Mouse (Mus musculus) cerebellum, adult 11-12 months (tissue): ENCODE measurements around the gene Arhgap6.

ENCODE experiments used
- DNase-seq: peaks from one replicate; pipeline ENCODE4 v3.0.0; 2022

Arhgap6 gene

DNA sequence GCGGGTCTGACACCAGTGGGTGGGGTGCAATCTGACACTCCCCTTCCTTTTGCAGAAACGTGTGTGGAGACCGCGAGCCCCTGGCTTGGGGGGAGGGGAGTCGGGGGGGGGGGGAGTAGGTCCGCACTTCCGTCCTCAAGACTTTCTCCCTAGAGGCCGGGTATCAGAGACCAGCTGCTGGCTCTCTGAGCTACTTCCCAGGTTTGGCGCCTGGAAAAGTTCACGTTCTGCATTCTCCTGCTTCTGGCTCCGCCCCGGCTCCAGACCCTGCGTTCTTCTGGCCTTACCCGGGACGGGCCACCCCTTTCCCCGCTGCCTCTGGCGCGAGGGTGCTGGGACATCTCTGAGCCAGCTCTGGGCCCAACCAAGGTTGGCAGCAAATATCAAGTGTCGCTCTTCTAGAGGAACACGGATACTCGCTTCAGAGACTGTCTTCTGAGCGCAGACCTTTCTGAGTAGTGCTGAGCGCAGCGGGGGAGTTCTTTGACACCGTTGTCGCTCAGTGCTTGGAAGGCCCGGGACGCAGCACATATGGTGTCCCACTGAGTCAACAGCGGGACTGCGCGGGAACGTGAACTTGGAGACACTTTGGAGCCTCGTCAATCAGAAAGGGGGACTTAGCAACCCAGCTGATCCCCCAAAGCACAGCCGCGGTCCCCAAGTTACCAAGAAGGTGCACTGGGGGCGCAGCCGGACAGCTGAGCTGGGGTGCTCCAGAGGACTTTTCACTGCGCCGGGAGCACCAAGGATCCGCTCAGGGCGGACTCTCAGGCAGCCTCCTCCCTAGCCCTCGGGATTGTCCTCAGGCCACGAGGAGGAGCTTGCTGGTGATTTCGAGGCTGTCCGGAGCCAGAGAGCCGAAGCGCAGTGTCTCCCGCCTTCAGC is at the start of gene Arhgap6:
TSS of gene Arhgap6 (plus strand) at position 126 of the 885 bp plus-strand sequence.
- DNase-seq, result no peak

DNA sequence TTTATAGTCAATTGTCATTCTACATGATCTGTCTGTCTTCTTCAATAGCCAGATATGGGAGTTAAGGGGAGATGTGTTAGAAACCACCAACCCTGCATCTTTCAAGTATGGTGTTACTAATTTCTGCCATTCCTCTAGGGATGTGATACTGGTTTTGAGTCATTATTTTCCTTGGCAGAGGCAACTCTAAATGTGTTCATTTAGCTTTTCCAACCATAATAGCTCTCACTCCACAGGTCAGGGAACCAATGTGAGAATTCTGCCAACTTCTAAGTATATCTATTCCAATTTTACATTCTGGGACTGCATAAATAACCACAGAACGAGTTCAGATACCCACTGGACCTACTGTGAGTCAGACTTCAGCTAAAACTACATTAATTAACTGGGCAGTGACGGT is 47.9 kb upstream of the Arhgap6 start:
- DNase-seq, result no peak

DNA sequence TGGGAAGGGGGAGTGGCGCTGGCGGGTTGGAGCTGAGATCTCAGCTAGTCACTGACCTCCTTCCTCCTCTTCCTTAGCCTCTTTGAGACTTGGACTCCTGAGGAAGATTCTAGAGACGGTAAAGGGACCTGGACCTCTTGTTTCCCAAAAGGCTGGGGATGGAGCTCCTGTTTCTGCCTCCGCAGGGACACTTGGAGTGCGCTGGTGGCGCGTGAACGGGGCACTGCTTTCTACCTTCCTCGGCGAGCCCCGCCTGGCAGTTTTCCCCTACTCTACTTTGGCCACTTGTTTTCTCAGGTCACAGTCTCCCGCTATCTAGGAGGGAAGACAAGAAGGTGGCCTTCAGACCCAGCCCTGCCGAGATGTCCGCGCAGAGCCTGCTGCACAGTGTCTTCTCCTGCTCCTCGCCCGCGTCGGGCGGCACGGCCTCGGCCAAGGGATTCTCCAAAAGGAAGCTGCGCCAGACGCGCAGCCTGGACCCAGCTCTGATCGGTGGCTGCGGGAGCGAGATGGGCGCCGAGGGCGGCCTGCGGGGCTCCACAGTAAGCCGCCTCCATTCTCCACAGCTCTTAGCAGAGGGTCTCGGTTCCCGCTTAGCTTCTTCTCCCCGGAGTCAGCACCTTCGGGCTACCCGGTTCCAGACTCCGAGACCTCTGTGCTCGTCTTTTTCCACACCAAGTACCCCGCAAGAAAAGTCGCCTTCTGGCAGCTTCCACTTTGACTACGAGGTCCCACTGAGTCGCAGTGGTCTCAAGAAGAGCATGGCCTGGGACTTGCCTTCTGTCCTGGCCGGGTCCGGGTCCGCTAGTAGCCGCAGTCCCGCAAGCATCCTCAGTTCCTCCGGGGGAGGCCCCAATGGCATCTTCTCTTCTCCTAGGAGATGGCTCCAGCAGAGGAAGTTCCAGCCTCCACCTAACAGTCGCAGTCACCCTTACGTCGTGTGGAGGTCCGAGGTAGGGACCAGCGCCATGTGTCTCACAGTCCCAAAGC is 1.3 kb downstream of the Arhgap6 start:
- no peak for DNase-seq

DNA sequence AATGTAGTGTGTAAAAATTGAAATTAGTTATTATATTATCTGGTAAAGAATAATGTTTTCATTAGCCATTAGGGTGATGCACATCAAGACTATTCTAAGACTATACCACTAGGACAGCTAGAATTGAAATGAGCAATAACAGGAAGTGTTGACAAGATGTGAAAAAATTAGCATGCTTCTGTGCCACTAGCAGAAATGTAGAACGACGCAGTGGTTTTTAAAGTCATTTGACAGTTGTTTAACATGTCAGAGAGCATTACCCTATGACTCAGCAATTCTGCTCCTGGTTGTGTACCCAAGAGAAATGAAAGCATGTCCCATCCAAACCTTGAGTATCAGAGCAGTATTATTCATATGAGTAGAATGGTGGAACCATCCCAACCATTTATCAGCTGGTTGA is 9.8 kb downstream of the Arhgap6 start:
- no peak for DNase-seq

DNA sequence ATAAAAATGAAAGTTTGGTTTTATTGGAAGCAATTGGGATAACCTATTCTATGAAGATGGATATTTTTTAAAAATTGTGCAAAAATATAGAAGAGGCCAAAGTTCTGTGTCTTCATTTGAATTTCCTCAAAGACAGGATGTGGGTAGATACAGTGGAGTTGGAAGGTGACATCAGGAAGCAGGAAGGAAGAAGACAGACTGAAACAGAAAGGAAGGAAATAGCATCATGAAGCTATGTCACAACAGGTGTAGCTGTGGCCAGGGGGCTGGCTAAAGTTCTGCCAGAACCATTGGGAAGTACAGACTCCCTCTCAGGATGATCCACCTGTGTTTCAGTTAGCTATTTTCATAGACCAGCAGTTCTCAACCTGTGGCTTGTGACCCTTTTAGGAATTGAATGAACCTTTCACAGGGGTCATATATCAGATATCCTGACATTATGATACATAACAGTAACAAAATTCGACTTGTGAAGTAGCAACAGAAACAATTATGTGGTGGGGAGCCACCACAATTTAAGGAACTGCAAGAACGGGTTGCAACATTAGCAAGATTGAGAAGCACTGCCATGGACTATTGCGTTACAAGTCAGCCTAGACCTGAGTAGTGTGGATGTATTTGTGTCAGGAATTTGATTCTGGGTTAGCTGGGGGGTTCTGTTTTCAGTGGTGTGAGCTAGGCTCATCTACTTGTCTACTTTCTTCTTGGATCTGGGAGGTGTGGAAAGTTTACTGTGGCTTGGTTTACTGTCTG is 15.8 kb downstream of the Arhgap6 start:
- no peak for DNase-seq

DNA sequence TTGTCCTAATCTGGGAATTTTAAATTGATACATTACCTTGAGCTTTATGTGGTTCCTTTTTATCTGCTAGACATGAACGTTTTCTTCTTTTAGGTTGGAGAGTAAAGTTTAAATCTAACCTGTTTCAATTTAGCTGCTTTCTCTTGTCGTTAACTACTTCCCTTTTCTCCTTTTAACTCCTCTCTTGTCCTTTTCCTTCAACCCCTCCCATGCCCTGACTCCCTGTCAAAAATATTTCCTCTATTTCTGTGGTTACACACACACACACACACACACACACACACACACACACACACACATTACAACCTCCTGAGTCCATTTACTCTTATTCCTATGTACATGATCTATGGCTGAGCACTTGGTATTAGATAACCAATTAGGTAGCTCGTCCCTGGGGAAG is 24.0 kb downstream of the Arhgap6 start:
- DNase-seq, result no peak

DNA sequence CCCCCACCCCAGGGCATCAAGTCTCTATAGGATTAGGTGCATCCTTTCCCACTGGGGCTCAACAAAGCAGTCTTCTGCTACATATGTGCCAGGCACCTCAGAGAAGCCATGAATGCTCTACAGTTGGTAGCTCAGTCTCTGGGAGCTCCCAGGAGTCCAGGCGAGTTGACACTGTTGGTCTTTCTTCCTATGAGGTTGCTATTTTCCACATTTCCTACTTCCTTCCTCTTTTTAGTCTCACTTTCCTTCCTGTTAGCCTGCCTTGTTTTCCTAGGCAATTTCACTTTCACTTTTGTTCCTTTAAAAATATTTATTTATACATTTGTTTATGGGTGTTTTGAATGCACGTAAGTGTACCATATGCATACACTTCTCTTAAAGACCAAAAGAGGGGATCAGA is 29.3 kb downstream of the Arhgap6 start:
- no peak for DNase-seq

DNA sequence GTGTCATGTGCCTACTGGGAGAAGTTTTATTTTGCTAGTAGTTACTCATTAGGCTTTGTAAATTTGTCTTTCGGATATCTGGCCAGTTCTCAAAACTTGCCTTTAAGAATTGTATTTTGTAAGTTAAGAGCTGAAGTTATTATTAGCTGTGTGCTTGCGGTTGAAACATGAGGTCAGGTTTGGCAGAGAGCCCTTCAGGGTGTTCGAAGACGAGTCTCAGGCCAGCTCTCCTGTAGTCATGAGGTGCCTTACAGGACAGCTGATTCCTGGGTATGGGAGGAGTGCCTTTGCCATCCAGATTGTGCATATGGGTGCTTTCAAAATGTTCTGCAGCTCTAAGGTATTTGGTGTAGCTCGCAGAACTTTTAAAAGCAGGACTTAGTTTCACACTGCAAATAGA is 37.4 kb downstream of the Arhgap6 start:
- no peak for DNase-seq

DNA sequence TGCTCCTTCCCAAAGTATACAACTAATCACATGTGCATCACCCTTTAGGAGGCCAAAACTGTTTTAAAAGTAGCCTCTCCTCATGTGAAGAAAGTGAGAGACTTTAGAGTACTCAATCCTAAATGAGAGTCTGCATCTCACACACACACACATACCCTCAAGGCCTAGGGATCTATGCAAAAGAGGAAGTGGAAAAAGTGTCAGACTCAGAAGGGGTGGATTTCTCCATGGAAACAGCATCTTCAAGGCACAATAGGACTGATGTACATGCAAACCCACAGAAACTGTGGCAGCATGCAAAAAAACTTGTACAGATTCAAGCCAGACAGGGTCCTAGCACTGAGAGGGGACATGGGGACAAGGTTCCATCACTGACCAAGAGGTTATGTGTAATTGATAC is 53.2 kb downstream of the Arhgap6 start:
- no peak for DNase-seq

DNA sequence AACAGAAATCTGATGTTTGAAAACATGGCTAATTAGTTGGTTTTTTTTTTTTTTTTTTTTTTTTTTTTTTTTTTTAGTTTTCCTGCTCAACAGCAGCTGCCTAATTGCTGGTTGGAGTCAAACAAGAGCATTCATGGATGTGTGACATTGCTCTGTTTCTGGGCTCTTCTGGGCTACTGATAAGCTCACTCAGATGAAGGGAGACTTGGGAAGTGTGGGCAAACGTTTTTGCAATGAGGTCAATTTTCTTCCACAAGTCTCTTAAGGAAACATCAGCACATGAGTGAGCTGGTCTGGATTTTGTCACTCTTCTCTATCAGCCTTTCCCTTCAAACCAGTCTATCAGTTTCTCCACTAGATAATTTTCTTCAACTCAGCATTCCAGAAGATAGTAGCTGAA is 79.8 kb downstream of the Arhgap6 start:
- DNase-seq, result no peak

DNA sequence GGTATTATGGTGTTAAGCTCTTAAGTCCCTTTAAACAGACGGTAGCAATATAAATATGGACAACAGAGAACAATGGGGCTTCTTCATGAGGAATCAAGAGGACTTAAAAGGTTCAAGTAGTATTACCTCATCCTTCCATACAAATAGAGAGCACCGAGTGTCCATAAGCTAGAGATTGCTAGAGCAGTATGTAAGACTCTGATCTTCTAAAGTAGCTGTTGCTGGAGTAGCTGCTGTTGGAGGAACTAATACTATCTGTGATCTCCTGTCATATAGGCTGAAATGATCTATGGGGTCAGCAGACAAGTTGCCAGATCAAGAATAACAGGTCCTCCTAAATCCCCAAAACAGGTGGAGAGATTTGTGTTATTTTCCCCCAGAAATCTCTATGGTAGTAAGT is 108.7 kb downstream of the Arhgap6 start:
- no peak for DNase-seq

DNA sequence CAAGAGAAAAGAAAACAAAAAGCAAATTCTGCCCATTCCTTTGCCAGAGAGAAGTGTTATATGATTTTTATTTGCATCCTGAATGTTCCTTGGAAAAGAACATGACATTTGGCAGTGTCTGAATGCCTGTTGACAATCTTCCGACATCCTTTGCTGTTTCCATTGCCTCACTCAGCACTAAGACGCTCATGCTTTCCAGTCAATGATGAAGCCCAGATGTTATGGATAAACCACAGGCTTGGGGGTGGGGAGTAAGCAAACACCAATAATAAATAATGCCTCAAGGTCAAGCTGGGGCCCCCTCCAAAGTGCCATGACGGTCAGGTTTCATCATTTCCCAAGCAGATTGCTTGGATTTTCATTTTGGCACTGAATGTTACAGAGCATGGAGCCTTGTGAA is 109.2 kb downstream of the Arhgap6 start:
- no peak for DNase-seq

DNA sequence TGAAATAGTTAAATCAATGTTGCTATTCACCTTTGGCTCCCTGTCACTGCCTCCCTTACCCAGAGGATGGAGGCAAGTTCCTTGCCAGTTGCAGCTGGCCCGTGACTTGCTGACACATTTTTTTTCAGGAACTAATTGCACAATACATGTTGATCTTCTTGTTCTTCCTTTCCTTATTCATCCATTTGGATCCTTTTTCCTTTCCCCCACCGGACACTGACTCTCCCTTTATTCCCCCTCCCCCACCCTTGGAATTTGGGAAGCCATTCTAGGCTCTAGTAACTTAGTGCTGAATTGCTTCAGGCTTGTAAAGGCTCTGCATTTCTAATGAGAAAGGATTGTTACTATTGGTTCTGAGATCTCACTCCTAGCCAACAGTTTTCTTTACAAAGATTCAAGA is 112.7 kb downstream of the Arhgap6 start:
- no peak for DNase-seq

DNA sequence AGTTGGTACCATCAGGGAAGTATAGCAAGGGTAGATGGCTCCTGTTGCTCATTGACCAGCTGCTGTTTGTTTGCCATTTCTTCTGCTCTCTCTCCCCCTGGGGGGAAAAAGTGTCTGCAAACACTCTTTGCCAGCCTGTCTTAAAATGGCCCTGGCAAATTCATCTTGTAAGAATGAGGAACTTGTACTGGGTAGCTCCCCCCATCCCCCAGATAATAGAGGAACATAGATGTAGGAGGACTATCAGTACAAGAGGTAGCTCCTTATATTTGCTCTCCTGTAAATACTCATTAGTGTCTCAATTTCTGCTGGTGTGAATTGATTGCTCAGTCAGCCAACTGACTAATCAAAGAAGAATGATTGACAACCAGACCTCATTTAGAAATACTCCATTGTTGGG is 118.6 kb downstream of the Arhgap6 start:
- DNase-seq, result no peak

DNA sequence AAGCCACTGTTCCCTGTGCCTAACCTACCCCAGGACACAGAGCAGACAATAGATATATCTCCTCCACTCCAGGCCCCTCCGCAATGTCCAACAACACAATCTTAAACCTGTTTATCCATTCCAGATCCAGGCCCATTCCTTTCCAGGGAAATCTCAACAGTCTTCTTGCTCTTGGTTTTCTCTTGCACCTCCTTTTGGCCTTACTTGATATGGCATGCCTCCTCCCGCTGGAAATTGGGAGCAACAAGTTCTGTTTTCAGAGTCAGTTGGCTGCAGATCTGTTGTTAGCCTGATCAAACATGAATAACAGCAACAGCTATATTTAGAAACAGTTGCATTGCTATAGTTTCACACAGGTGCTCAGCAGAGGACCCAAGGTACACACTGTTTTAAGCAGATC is 126.0 kb downstream of the Arhgap6 start:
- no peak for DNase-seq

DNA sequence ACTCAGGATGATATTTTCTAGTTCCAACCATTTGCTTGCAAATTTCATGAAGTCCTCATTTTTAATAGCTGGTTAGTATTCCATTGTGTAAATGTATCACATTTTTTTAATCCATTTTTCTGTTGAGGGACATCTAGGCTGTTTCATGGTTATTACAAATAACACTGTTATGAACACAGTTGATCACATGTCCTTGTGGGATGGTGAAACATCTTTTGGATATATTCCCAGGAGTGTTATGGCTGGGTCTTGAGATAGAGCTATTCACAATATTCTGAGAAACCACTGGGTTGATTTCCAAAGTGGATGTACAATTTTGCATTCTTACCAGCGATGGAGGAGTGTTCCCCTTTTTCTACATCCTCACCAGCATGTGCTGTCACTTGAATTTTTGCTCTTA is 137.5 kb downstream of the Arhgap6 start:
- no peak for DNase-seq

DNA sequence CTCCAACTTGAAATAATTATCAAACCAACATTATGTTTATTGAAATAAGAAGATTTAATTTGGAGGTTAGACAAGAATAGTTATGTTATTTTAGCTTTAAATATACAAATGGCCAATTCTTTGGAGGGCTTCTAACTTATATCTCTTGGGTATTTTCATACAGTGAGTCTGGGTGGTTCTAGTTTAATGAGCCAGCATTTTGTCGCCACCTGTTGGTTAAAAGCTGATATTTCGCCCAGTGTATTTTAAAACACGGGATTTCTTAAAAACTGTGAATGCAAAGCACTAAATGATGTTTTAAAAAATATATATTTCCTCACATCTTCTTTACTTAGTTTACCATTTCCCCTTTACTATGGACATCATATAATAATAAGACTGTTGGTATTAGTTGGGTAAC is 140.5 kb downstream of the Arhgap6 start:
- DNase-seq, result no peak

DNA sequence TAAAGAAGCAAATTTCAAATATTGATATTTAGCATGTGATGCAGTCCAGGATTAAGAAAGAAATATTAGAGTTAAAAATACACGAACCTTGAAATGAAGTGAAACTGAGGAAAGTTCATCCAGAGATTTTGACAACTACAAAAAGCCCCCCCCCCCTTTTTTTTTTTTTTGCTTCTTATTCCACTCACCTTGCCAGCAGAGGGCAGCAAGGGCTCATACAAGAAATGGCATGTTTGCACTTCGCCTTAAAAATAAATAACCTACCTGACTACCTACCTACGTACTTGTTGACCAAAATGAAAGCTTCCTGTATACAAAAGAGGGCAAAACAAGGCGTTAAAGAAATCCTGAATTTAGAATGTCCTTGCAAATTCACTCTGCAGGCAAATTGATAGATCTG is 143.0 kb downstream of the Arhgap6 start:
- DNase-seq, result no peak

DNA sequence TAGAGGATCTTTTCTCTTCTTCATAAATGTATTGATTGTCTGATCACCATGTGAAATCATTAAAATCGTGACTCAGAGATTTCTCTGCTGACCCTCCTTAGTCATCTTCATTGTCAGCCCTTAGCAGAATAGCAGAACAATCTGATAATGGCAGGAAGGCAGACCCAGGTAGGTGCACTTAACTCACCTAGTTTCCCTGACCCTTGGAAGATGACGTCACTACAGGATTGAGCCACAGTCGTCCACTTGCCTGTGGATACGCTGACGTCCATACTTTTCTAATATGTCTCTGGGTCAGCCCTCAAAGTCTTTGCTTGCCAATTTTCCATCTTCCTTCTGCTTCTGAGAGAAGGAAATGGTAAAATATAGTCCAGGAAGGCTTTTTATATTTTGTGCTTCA is 146.8 kb downstream of the Arhgap6 start:
- DNase-seq, result no peak

DNA sequence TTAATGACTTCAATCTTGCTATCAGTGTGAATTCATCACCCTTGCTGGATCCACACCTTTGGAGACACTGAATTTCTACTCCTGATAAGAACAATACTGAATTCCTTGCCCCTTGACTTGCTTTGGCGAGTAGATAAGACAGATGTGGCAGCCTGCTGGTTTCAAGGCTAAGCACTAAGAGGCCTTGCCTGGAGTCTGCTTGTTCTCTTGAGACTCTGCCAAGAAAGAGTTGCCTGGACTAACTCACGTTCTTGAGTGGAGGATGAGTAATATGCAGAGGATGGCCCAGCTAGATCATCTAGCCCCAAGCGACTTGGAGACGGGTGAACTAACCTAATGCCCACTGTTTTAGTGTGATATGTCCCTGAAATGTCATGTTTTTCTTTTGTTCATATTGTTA is 148.3 kb downstream of the Arhgap6 start:
- no peak for DNase-seq

DNA sequence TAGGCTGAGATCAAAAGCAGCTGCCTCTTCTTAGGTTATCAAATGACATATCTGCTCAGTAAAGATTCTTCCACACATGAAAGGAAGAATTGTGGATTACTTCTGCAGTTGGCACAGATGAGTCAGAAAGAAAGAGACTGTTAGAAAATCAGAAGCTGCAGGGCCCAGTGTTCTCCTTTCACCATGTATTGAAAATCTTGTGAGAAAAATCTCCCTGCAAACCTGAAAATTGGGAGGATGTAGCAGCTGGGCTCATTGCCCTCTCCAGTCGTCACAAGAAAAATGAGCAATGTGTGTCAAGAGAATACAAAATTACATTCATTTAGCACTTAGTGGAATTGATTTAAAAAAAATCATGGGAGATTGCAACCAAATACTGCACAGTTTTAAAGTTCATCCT is 180.5 kb downstream of the Arhgap6 start:
- no peak for DNase-seq

DNA sequence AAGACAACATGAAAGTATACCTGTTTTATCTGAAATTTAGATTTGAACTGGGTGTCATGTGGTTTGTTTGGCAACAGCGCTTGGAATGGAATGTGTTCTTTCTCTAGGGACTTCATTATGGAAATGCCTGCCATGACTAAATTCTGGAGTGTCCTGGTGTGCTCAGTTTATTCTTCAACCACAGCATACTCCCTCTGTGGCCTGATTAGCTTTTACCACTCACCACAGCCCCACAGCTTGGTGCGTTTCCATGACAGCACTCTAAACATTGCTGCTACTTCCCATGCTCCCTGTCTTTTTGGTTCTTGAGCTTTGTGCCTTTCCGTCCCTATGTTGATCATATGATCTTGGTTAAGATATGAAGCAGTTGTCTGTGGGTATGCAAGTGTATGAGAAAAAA is 182.9 kb downstream of the Arhgap6 start:
- no peak for DNase-seq

DNA sequence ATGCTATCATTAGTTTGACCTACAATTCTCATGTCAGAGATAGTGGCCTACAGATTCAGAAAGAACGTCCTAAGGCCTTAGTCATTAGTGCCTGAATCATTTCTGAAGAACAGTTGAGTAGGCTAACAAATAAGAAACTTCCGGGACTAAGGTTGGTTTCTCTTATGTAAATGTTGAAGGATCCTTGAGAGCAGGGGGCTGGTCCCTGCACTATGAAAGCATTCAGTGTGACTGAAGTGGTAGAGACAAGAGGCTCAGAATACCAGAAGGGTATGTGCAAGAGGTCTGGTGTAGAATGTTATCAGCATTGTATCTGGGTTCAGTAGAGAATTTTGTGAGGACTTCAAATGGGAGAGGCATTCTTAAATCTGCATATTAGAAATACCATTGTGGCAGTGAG is 185.5 kb downstream of the Arhgap6 start:
- DNase-seq, result no peak
